Mouse (Mus musculus) CH12.LX (cell line): Measurements from ENCODE around the gene Abtb2. TPM values are rescaled to one million over a fixed set of nuclear protein-coding genes. Genes with fewer than 3 reads are reported as not detected.

Experiments
- DNase-seq: peaks from one replicate; pipeline ENCODE4 v3.0.0-alpha.2; 2013; ENCODE audit errors: extremely low read depth
- H3K27ac ChIP-seq: 2 replicates; pipeline ENCODE4 v1.5.1; 2012; ENCODE audit warnings: low read depth, mild to moderate bottlenecking, control low read depth, moderate library complexity; ENCODE audit not compliant: insufficient read depth
- H3K27me3 ChIP-seq: replicated peaks from 2 replicates; pipeline ENCODE3; 2012; ENCODE audit warnings: inconsistent platforms
- H3K36me3 ChIP-seq, 2 experiments: replicated peaks in 1 of 2; 2 replicates each; pipeline versions ENCODE3 to v1.6.1; 2012; ENCODE audit warnings: inconsistent platforms in 1 of 2, low read length in 1 of 2, mild to moderate bottlenecking in 1 of 2, mixed read lengths in 1 of 2, moderate library complexity in 1 of 2; ENCODE audit not compliant: control insufficient read depth in 1 of 2, insufficient read depth in 1 of 2
- H3K4me1 ChIP-seq, 2 experiments: 2 replicates each; pipeline ENCODE4 v1.6.1; 2012; ENCODE audit warnings: inconsistent platforms in 1 of 2, moderate library complexity in 1 of 2; ENCODE audit not compliant: insufficient read depth in 2 of 2, control insufficient read depth in 1 of 2
- H3K4me2 ChIP-seq: 2 replicates; pipeline ENCODE4 v1.6.1; 2012; ENCODE audit warnings: low read depth, mild to moderate bottlenecking, control low read depth; ENCODE audit not compliant: poor library complexity, insufficient read depth, severe bottlenecking
- H3K4me3 ChIP-seq, 3 experiments: fragments of 150-350 bp in 1 of 3; sonication (generic) in 1 of 3; replicated peaks in 1 of 3; 2 replicates each; pipeline versions ENCODE3 to v1.5.1; 2011 to 2012; ENCODE audit warnings: low read depth in 2 of 3, low read length in 2 of 3, mild to moderate bottlenecking in 2 of 3, moderate library complexity in 2 of 3, control low read depth in 1 of 3, improper control_type of control experiment in 1 of 3, inconsistent platforms in 1 of 3, mixed read lengths in 1 of 3; ENCODE audit not compliant: poor library complexity in 1 of 3
- H3K79me2 ChIP-seq: replicated peaks from 2 replicates; pipeline ENCODE4 v1.6.1; 2012; ENCODE audit warnings: mild to moderate bottlenecking, moderate library complexity; ENCODE audit not compliant: control insufficient read depth, poor library complexity, insufficient read depth, severe bottlenecking; ENCODE audit errors: extremely low read depth
- H3K9ac ChIP-seq: 2 replicates; pipeline ENCODE4 v1.6.1; 2012; ENCODE audit warnings: low read depth, mild to moderate bottlenecking, control low read depth, moderate library complexity; ENCODE audit not compliant: insufficient read depth
- H3K9me3 ChIP-seq: replicated peaks from 2 replicates; pipeline ENCODE3; 2012; ENCODE audit warnings: low read length, inconsistent platforms, mixed read lengths
- BHLHE40 ChIP-seq: IDR thresholded peaks from 2 replicates; pipeline ENCODE4 v1.6.1; 2011; ENCODE audit warnings: mild to moderate bottlenecking, low read depth, low read length, improper control_type of control experiment
- CHD2 ChIP-seq: IDR thresholded peaks from 2 replicates; pipeline ENCODE4 v1.6.1; 2011; ENCODE audit warnings: low read length, improper control_type of control experiment
- EP300 ChIP-seq: IDR thresholded peaks from 2 replicates; pipeline ENCODE4 v1.6.1; 2011; ENCODE audit warnings: low read length, improper control_type of control experiment
- ETS1 ChIP-seq: conservative IDR thresholded peaks from 2 replicates; pipeline ENCODE4 v1.6.1; 2012; ENCODE audit warnings: low read depth, mild to moderate bottlenecking, inconsistent platforms, low read length, improper control_type of control experiment, moderate library complexity
- IRF4 ChIP-seq: IDR thresholded peaks from 2 replicates; pipeline ENCODE4 v1.6.1; 2014; ENCODE audit warnings: low read depth, mild to moderate bottlenecking, inconsistent platforms, low read length, improper control_type of control experiment
- JUND ChIP-seq: conservative IDR thresholded peaks from 2 replicates; pipeline ENCODE4 v1.6.1; 2011; ENCODE audit warnings: low read depth, low read length, improper control_type of control experiment
- KAT2A ChIP-seq: IDR thresholded peaks from 2 replicates; pipeline ENCODE4 v1.6.1; 2012; ENCODE audit warnings: low read length, improper control_type of control experiment, inconsistent platforms; ENCODE audit not compliant: insufficient replicate concordance
- MEF2A ChIP-seq: IDR thresholded peaks from 2 replicates; pipeline ENCODE4 v1.6.1; 2014; ENCODE audit warnings: low read depth, mild to moderate bottlenecking, inconsistent platforms, low read length, improper control_type of control experiment, borderline replicate concordance
- NRF1 ChIP-seq: IDR thresholded peaks from 2 replicates; pipeline ENCODE4 v1.6.1; 2014; ENCODE audit warnings: low read depth, mild to moderate bottlenecking, inconsistent platforms, low read length, improper control_type of control experiment, moderate library complexity
- PAX5 ChIP-seq: IDR thresholded peaks from 2 replicates; pipeline ENCODE4 v1.6.1; 2012; ENCODE audit warnings: low read length, inconsistent platforms, mixed read lengths
- RAD21 ChIP-seq: IDR thresholded peaks from 2 replicates; pipeline ENCODE4 v1.6.1; 2011; ENCODE audit warnings: low read depth, mild to moderate bottlenecking, low read length, improper control_type of control experiment, moderate library complexity
- SMC3 ChIP-seq: IDR thresholded peaks from 2 replicates; pipeline ENCODE4 v1.6.1; 2011; ENCODE audit warnings: low read depth, low read length, improper control_type of control experiment
- ZNF384 ChIP-seq: IDR thresholded peaks from 2 replicates; pipeline ENCODE4 v1.6.1; 2012; ENCODE audit warnings: low read depth, low read length, improper control_type of control experiment, inconsistent platforms
- dilution Hi-C: fragments of 300-500 bp; cut with MboI; formaldehyde crosslinking; loops from 2 replicates; pipeline ENCODE4 v1.14.3; 2020; ENCODE audit warnings: low sequenced_read_pairs; ENCODE audit not compliant: extremely low pct_unique_long_range_greater_than_20kb, extremely low pct_ligation_motif_present
- in situ Hi-C: fragments of 300-500 bp; cut with MboI; formaldehyde crosslinking; loops from 3 replicates; pipeline ENCODE4 v1.14.3; 2019; ENCODE audit warnings: low sequenced_read_pairs, low pct_ligation_motif_present, low pct_unique_long_range_greater_than_20kb, mixed read lengths
- polyA plus RNA-seq: library from polyadenylated mRNA; unstranded; fragments of >175 nt; gene quantifications from 2 replicates; pipeline ENCODE4 v1.2.1, GENCODE M21; 2012; ENCODE audit warnings: low read depth; ENCODE audit not compliant: insufficient read length
- total RNA-seq, 2 experiments: library from RNA; depleted of rRNA; stranded (reverse); fragments of 300-350 nt in 1 of 2; fragments of >200 nt in 1 of 2; gene quantifications; 2 replicates each; pipeline ENCODE4 v1.2.3; 2012 to 2014

Abtb2 gene
- total and polyA plus RNA-seq, 3 experiments: 2.9 to 7.7 (median 3.8) TPM

- Histone ChIP-seq H3K4me2 (peak overlapping the region; percentile 80; the same call in 1 of the 2 replicates), H3K36me3 (no peaks in the 10 kb centered on the region), H3K9me3 (peaks cover 4% of the 10 kb centered on the region), H3K4me1 (peaks cover 3 to 56% of the 10 kb centered on the region in 2 experiments; a peak in 3 of 4 replicates), H3K79me2 (no peaks in the 10 kb centered on the region), H3K4me3 (peak overlapping the region in 2 of 3 experiments; percentile 61 to 63), H3K27ac (no peak overlapping the region), H3K9ac (no peak overlapping the region), H3K27me3 (peaks cover 14% of the 10 kb centered on the region)
- dilution Hi-C loops: no loop called here
- in situ Hi-C loops: loop anchor here (5.0 to 25.0 kb wide), 3 partner anchors 124 to 437 kb away; no protein-coding TSS in a partner anchor
- no peak for DNase-seq
- no peak for TF ChIP-seq PAX5
- TF ChIP-seq CHD2: peak; percentile 59; the same call in 1 of the 2 replicates
These were observed 2.1 kb downstream of the Abtb2 start for GRCm38 (mm10) chr2:103568161-103568560.

- H3K4me2 ChIP-seq: no peak overlapping the region
- peaks cover 3 to 56% of the 10 kb centered on the region in 2 experiments; a peak in 3 of 4 replicates for H3K4me1 ChIP-seq
- no peak overlapping the region for H3K27ac ChIP-seq
- peaks cover 4% of the 10 kb centered on the region for H3K9me3 ChIP-seq
- no peaks in the 10 kb centered on the region for H3K79me2 ChIP-seq
- in situ Hi-C loops (loop anchor here (5.0 to 25.0 kb wide), 3 partner anchors 123 to 435 kb away; no protein-coding TSS in a partner anchor), dilution Hi-C loops (no loop called here)
- H3K4me3 ChIP-seq: no peak overlapping the region
- TF ChIP-seq EP300: peak; percentile 68
- TF ChIP-seq RAD21: no peak
- TF ChIP-seq JUND: 0 out of 2 replicates have a peak, but pooled peaks have one; percentile 29
- TF ChIP-seq IRF4: peak; percentile 44
- 0 out of 2 replicates have a peak, but pooled peaks have one; percentile 18 for TF ChIP-seq BHLHE40
- no peak for TF ChIP-seq ZNF384
- TF ChIP-seq ETS1: peak; percentile 49; the same call in 1 of the 2 replicates
- peaks cover 14% of the 10 kb centered on the region for H3K27me3 ChIP-seq
- DNase-seq: no peak
- no peaks in the 10 kb centered on the region for H3K36me3 ChIP-seq
- H3K9ac ChIP-seq: no peak overlapping the region
These were observed 3.6 kb downstream of the Abtb2 start for GRCm38 (mm10) chr2:103569716-103570115.

- no peaks in the 10 kb centered on the region for H3K36me3 ChIP-seq
- H3K4me1 ChIP-seq: peaks cover 5 to 54% of the 10 kb centered on the region in 2 experiments; a peak in 3 of 4 replicates
- TF ChIP-seq NRF1: no peak
- TF ChIP-seq KAT2A: no peak
- no peak for TF ChIP-seq SMC3
- TF ChIP-seq MEF2A: no peak
- no peak for TF ChIP-seq CHD2
- no peak overlapping the region for H3K4me3 ChIP-seq
- in situ Hi-C loops (loop anchor here (25.0 kb wide), 1 partner anchor 265 kb away; no protein-coding TSS in a partner anchor), dilution Hi-C loops (no loop called here)
- no peak overlapping the region for H3K4me2 ChIP-seq
- H3K9ac ChIP-seq: no peak overlapping the region
- no peak overlapping the region for H3K27ac ChIP-seq
- H3K27me3 ChIP-seq: peaks cover 6% of the 10 kb centered on the region
- DNase-seq: no peak
- H3K79me2 ChIP-seq: no peaks in the 10 kb centered on the region
- no peaks in the 10 kb centered on the region for H3K9me3 ChIP-seq
These were observed 6.2 kb downstream of the Abtb2 start for GRCm38 (mm10) chr2:103572354-103572753.
